ENCODE assay signal across 16 mouse cellular contexts in genomic region chr2:75719331-75719869, GRCm38 (mm10).
"Had no signal": no experiment of that assay in that cellular context is flagged by ENCODE, and none has a peak within 500 bp of the region (broad histone marks: within the 10 kb centered on the region; RNA-seq: fewer than 3 reads in every experiment).

No protein-coding gene starts in this region.

- H3K27ac ChIP-seq: liver, embryonic 14.5 days; lung, embryonic 15.5 days; midbrain, embryonic 13.5 days; midbrain, embryonic 15.5 days; neural tube, embryonic 12.5 days; stomach, embryonic 15.5 days; stomach, postnatal 0 days had no signal

- H3K4me2 ChIP-seq: lung, embryonic 15.5 days; midbrain, embryonic 13.5 days; midbrain, embryonic 15.5 days; neural tube, embryonic 12.5 days; stomach, embryonic 15.5 days had no signal

- H3K9me3 ChIP-seq: lung, embryonic 15.5 days; megakaryocyte, embryonic 14.5 days; midbrain, embryonic 13.5 days; midbrain, embryonic 15.5 days; neural tube, embryonic 12.5 days; stomach, embryonic 15.5 days had no signal

- ATAC-seq: lung, postnatal 0 days; midbrain, embryonic 13.5 days; midbrain, embryonic 15.5 days had no signal

- H3K9ac ChIP-seq: liver, embryonic 14.5 days; lung, embryonic 15.5 days; midbrain, embryonic 13.5 days; midbrain, embryonic 15.5 days; neural tube, embryonic 12.5 days; stomach, embryonic 15.5 days had no signal

- H3K36me3 ChIP-seq: lung, embryonic 15.5 days; midbrain, embryonic 13.5 days; midbrain, embryonic 15.5 days; neural tube, embryonic 12.5 days; stomach, embryonic 15.5 days had no signal

- H3K4me3 ChIP-seq: lung, embryonic 15.5 days; megakaryocyte, embryonic 14.5 days; midbrain, embryonic 13.5 days; midbrain, embryonic 15.5 days; neural tube, embryonic 12.5 days; stomach, embryonic 15.5 days had no signal

- H3K27me3 ChIP-seq: lung, embryonic 15.5 days; megakaryocyte, embryonic 14.5 days; midbrain, embryonic 13.5 days; midbrain, embryonic 15.5 days; neural tube, embryonic 12.5 days; stomach, embryonic 15.5 days had no signal

- DNase-seq: lung, adult 2 months; lung, postnatal 14 days; lung, postnatal 36 days; right cerebral cortex, postnatal 14 days; thymus, adult 2 months; thymus, postnatal 25 days; thymus, postnatal 4 days had no signal

- H3K4me1 ChIP-seq: midbrain, embryonic 13.5 days; midbrain, embryonic 15.5 days; neural tube, embryonic 12.5 days had no signal
